Mouse (Mus musculus): ENCODE data around the gene Scaf4.

GRCm38 (mm10) chr16:90187453-90187852, 96.8 kb downstream of the Scaf4 start:
- no peak for TF ChIP-seq GATA1 (IDR thresholded peaks at IDR 0.05; ENCODE audit: borderline replicate concordance, low read length)
- TF ChIP-seq FLI1 (IDR thresholded peaks at IDR 0.05; ENCODE audit: low read length) = no peak

Measured in megakaryocyte, embryonic 14.5 days (primary cell).